Mouse (Mus musculus) adrenal gland (tissue): ENCODE measurements at regions not wholly inside any gene's neighbourhood (a gene's known extent, or its start where the extent isn't known, plus 50 kb on each side); places are given as distances from the start of the nearest gene placed in this dataset.

Source experiments
- intact Hi-C: fragments of 180-260 bp; cut with DNase I; formaldehyde crosslinking; loops from one replicate; pipeline ENCODE4 v1.15.1; 2025

- intact Hi-C loops: no loop called here
These were observed 55.5 kb upstream of the Brd7 start for GRCm38 (mm10) chr8:88417307-88418095.

GRCm38 (mm10) chr8:88423264-88423663 lies 61.3 kb upstream of the Brd7 start:
- intact Hi-C loops: no loop called here

GRCm38 (mm10) chr8:88428560-88428959 lies 66.6 kb upstream of the Brd7 start:
- intact Hi-C loops: no loop called here

- intact Hi-C loops: no loop called here
These were observed 69.4 kb upstream of the Brd7 start for GRCm38 (mm10) chr8:88431389-88431788.

GRCm38 (mm10) chr8:88435686-88436085 lies 73.7 kb upstream of the Brd7 start:
- intact Hi-C loops: no loop called here

GRCm38 (mm10) chr8:88440219-88440618 lies 78.2 kb upstream of the Brd7 start:
- intact Hi-C loops: no loop called here

- intact Hi-C loops: no loop called here
These were observed 77.8 kb upstream of the Nkd1 start for GRCm38 (mm10) chr8:88443397-88443796.

- intact Hi-C loops: no loop called here
These were observed 73.7 kb upstream of the Nkd1 start for GRCm38 (mm10) chr8:88447406-88447805.

- intact Hi-C loops: no loop called here
These were observed 73.2 kb upstream of the Nkd1 start for GRCm38 (mm10) chr8:88447844-88448535.

GRCm38 (mm10) chr8:88449001-88449400 lies 72.2 kb upstream of the Nkd1 start:
- intact Hi-C loops: no loop called here

GRCm38 (mm10) chr8:88449534-88449933 lies 71.6 kb upstream of the Nkd1 start:
- intact Hi-C loops: no loop called here

- intact Hi-C loops: loop anchor here (10.0 kb wide), 1 partner anchor 174 kb away; no protein-coding TSS in a partner anchor
These were observed 70.1 kb upstream of the Nkd1 start for GRCm38 (mm10) chr8:88450864-88451657.

GRCm38 (mm10) chr8:88451658-88452500 lies 69.3 kb upstream of the Nkd1 start:
- intact Hi-C loops: loop anchor here (10.0 kb wide), 1 partner anchor 173 kb away; no protein-coding TSS in a partner anchor

GRCm38 (mm10) chr8:88452501-88452847 lies 68.7 kb upstream of the Nkd1 start:
- intact Hi-C loops: loop anchor here (10.0 kb wide), 1 partner anchor 172 kb away; no protein-coding TSS in a partner anchor

- intact Hi-C loops: loop anchor here (2.0 to 10.0 kb wide), 2 partner anchors 67 to 171 kb away; partner anchors contain the start of gene Nkd1
These were observed 67.0 kb upstream of the Nkd1 start for GRCm38 (mm10) chr8:88454048-88454696.

GRCm38 (mm10) chr8:88454906-88455305 lies 66.2 kb upstream of the Nkd1 start:
- intact Hi-C loops: loop anchor here (2.0 to 10.0 kb wide), 2 partner anchors 66 to 170 kb away; partner anchors contain the start of gene Nkd1

- intact Hi-C loops: loop anchor here (2.0 to 10.0 kb wide), 2 partner anchors 65 to 169 kb away; partner anchors contain the start of gene Nkd1
These were observed 65.6 kb upstream of the Nkd1 start for GRCm38 (mm10) chr8:88455434-88456020.

- intact Hi-C loops: loop anchor here (10.0 kb wide), 1 partner anchor 166 kb away; no protein-coding TSS in a partner anchor
These were observed 62.0 kb upstream of the Nkd1 start for GRCm38 (mm10) chr8:88459197-88459596.

GRCm38 (mm10) chr8:88467756-88468155 lies 53.4 kb upstream of the Nkd1 start:
- intact Hi-C loops: no loop called here
